In genomic region chr9:65293973-65294715, GRCm38 (mm10) we compare ENCODE assay signal across 8 mouse cellular contexts. TPM values are rescaled to one million over a fixed set of nuclear protein-coding genes. Genes with fewer than 3 reads are reported as not detected.
DNase-seq lines count a peak whose midpoint lies in the region; ATAC-seq lines count a peak whose summit lies in the region.

TSS of gene Clpx (plus strand) at chr9:65294260.

- H3K4me2 ChIP-seq in hindbrain, embryonic 15.5 days, result peak within 1 kb of the TSS; percentile 87

- WGBS in hindbrain, embryonic 15.5 days, result under 1% methylated on average over 66 of the region's 71 CpGs

- peak within 1 kb of the TSS; percentile 90 for H3K27ac ChIP-seq in hindbrain, embryonic 15.5 days (replicated peaks)

- 0 out of 2 replicates have a peak, but pooled peaks cover 8% of the 10 kb centered on the region for H3K36me3 ChIP-seq in hindbrain, embryonic 15.5 days

- DNase-seq in T-cell, adult 2 months (ENCODE audit: low spot score), result peak; percentile 96
- DNase-seq in cerebellum, postnatal 36 days, result peak; percentile 97 to 99
- DNase-seq in frontal cortex, postnatal 36 days (ENCODE audit: low spot score in 2 of 2), result peak; percentile 96 to 97
- peak; percentile 93 for DNase-seq in left cerebral cortex, adult 11 months (ENCODE audit: low spot score)
- DNase-seq in lung, postnatal 4 days, result peak; percentile 98
- DNase-seq in retina, postnatal 7 days (ENCODE audit: low read depth, low spot score), result peak; percentile 99
- peak; percentile 93 for DNase-seq in urinary bladder, adult 2 months (ENCODE audit: low spot score)

- peaks cover 26% of the 10 kb centered on the region for H3K4me1 ChIP-seq in hindbrain, embryonic 15.5 days (replicated peaks)

- peak within 1 kb of the TSS; percentile 96 for H3K9ac ChIP-seq in hindbrain, embryonic 15.5 days

- peak; percentile 99 for ATAC-seq in hindbrain, embryonic 15.5 days (ENCODE audit: low FRiP score, low read depth)

- H3K4me3 ChIP-seq in hindbrain, embryonic 15.5 days, result peak within 1 kb of the TSS; percentile 93

- H3K27me3 ChIP-seq in hindbrain, embryonic 15.5 days, result no peaks in the 10 kb centered on the region

- no peaks in the 10 kb centered on the region for H3K9me3 ChIP-seq in hindbrain, embryonic 15.5 days

RNA-seq across cellular contexts. Expression of gene Clpx, which starts in this region (rescaled TPM):
- 37.1 and 40.3 TPM in 2 replicates for polyA plus RNA-seq in hindbrain, embryonic 15.5 days (2015; fragmentation: Nextera tagmentation; extraction: Ambion mirVana)
- 23.9 and 25.2 TPM in 2 replicates for polyA plus RNA-seq in urinary bladder, adult 2 months (2012; rRNA removed)

Comparison
In these comparisons a context has a peak if more than half of its experiments do, and no peak if none do; other contexts are left out.
1. Peak in every context shown above with its lines: DNase-seq, ATAC-seq, H3K4me3 ChIP-seq and H3K27ac ChIP-seq.